Mouse (Mus musculus) bone marrow macrophage, adult 2 months (primary cell): ENCODE results near the gene Mgst2.

Experiments used
- CTCF ChIP-seq: IDR thresholded peaks from 2 replicates; pipeline ENCODE4 v1.5.1; 2012; ENCODE audit warnings: low read depth, mild to moderate bottlenecking, low read length, moderate library complexity
- POLR2A ChIP-seq: IDR thresholded peaks from 2 replicates; pipeline ENCODE4 v1.6.1; 2012; ENCODE audit warnings: mild to moderate bottlenecking, low read depth, low read length, borderline replicate concordance

GRCm38 (mm10) chr3:51647356-51647755 lies 12.8 kb upstream of the Mgst2 start:
- TF ChIP-seq POLR2A (no peak), CTCF (no peak)
